Mouse (Mus musculus) heart, embryonic 11.5 days (tissue): Measurements from ENCODE around the gene Sdc4. TPM values are rescaled to one million over a fixed set of nuclear protein-coding genes. Genes with fewer than 3 reads are reported as not detected.

Experiments used
- ATAC-seq: fragments of 200-750 bp; cut with Nextera tagmentation; replicated peaks from 2 replicates; pipeline ENCODE4 v1.8.0; 2017; ENCODE audit warnings: moderate library complexity; ENCODE audit not compliant: insufficient number of reproducible peaks, low FRiP score, low TSS enrichment
- H3K27ac ChIP-seq: fragments of 300-500 bp; sonication (generic); 2 replicates; pipeline ENCODE4 v1.5.1; 2014; ENCODE audit warnings: mild to moderate bottlenecking, low read depth, low read length
- H3K27me3 ChIP-seq: fragments of 300-500 bp; sonication (generic); 2 replicates; pipeline ENCODE4 v1.6.1; 2014; ENCODE audit warnings: mild to moderate bottlenecking, low read length, mixed read lengths; ENCODE audit not compliant: control insufficient read depth, insufficient read depth
- H3K36me3 ChIP-seq: fragments of 300-500 bp; sonication (generic); 2 replicates; pipeline ENCODE4 v1.6.1; 2014; ENCODE audit warnings: mild to moderate bottlenecking, low read length, moderate library complexity, mixed read lengths; ENCODE audit not compliant: control insufficient read depth, insufficient read depth
- H3K4me1 ChIP-seq: fragments of 300-500 bp; sonication (generic); 2 replicates; pipeline ENCODE4 v1.6.1; 2014; ENCODE audit warnings: low read length; ENCODE audit not compliant: control insufficient read depth, insufficient read depth
- H3K4me2 ChIP-seq: fragments of 300-500 bp; sonication (generic); 2 replicates; pipeline ENCODE4 v1.6.1; 2014; ENCODE audit warnings: mild to moderate bottlenecking, moderate library complexity
- H3K4me3 ChIP-seq: fragments of 300-500 bp; sonication (generic); 2 replicates; pipeline ENCODE4 v1.5.1; 2014; ENCODE audit warnings: low read depth, low read length
- H3K9ac ChIP-seq: fragments of 300-500 bp; sonication (generic); 2 replicates; pipeline ENCODE4 v1.6.1; 2014; ENCODE audit warnings: mild to moderate bottlenecking, low read depth, low read length, moderate library complexity
- H3K9me3 ChIP-seq: fragments of 300-500 bp; sonication (generic); replicated peaks from 2 replicates; pipeline ENCODE4 v1.6.1; 2016; ENCODE audit warnings: low read length; ENCODE audit not compliant: control insufficient read depth
- WGBS: fragments of 180-500 bp; shearing (Covaris S2); extraction: QIAGEN DNeasy Blood & Tissue Kit; methylation state at CpG from one replicate; pipeline ENCODE4 v1.1.7; 2014; ENCODE audit not compliant: insufficient replicate concordance; 5-methylcytosine and 5-hydroxymethylcytosine counted together
- polyA plus RNA-seq: library from polyadenylated mRNA; unstranded; fragments of >200 nt; fragmentation: Nextera tagmentation; extraction: Ambion mirVana; gene quantifications from 2 replicates; pipeline ENCODE4 v1.2.1, GENCODE M21; 2014

The Sdc4 gene
- polyA plus RNA-seq, 1 experiment from 2014 or later = 34.6 TPM

DNA sequence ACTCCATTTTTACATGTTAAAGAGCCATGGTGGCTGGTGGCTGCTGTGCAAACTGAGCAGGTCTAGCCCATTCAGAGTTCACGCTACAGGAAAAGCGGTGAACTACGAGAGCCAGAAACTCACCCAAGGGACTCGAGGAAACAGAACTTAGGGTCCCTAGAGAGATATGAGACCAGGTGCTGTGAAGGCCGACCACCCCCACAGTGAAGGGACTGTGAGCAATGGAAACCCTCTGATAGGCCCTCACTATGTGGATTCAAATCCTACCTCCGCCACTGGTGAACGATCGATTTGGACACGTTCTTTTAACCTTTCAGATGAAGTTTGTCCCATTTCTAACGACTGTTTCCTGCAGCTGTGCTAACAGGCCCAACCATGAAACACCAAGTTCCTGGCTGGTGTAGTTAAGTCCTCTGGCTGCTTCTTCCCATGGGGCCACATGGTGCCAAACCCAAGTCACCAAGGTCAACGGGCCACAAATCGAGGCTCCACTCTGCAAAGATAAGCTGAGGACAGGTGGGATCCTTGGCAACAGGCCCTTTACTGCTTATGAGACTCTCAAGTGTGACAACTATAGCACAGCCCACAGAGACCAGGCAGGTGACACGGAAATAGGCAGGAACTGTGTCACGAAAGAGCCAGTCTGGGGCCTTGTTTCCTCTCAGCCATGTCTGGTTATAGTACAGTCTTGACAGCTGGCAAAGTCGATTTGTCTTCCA lies 20.9 kb downstream of the Sdc4 start:
- Histone ChIP-seq H3K4me2 (no peak overlapping the region), H3K4me1 (no peaks in the 10 kb centered on the region), H3K27me3 (0 out of 2 replicates have a peak, but pooled peaks cover 3% of the 10 kb centered on the region), H3K27ac (no peak overlapping the region), H3K9ac (no peak overlapping the region), H3K36me3 (0 out of 2 replicates have a peak, but pooled peaks cover 5% of the 10 kb centered on the region), H3K9me3 (no peaks in the 10 kb centered on the region), H3K4me3 (no peak overlapping the region)
- WGBS = 78% methylated on average over 15 of the region's 15 CpGs
- ATAC-seq = no peak

DNA sequence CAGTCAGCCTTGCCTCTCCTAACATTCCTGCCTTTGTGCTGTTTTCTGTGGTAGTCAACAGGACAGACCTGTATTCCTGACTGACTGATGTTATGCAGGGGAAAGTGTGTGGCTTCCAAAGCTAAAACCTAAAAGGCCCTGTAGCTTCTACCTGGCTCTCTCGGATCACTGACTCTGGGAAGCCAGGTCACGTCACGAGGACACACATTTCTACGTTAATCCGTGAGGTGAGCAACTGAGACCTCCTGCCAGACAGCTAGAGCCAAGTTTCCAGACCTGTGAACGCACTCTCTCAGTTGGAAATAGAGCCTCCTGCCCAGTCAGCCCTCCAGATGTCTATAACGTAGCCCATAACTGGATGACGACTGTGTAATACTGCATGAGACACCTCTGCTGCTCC lies 21.7 kb downstream of the Sdc4 start:
- H3K27ac ChIP-seq = no peak overlapping the region
- 0 out of 2 replicates have a peak, but pooled peaks cover 5% of the 10 kb centered on the region for H3K36me3 ChIP-seq
- no peaks in the 10 kb centered on the region for H3K9me3 ChIP-seq
- no peak for ATAC-seq
- no peak overlapping the region for H3K4me2 ChIP-seq
- H3K4me1 ChIP-seq = no peaks in the 10 kb centered on the region
- 0 out of 2 replicates have a peak, but pooled peaks cover 3% of the 10 kb centered on the region for H3K27me3 ChIP-seq
- H3K9ac ChIP-seq = no peak overlapping the region
- WGBS = 78% methylated on average over 8 of the region's 8 CpGs
- no peak overlapping the region for H3K4me3 ChIP-seq

DNA sequence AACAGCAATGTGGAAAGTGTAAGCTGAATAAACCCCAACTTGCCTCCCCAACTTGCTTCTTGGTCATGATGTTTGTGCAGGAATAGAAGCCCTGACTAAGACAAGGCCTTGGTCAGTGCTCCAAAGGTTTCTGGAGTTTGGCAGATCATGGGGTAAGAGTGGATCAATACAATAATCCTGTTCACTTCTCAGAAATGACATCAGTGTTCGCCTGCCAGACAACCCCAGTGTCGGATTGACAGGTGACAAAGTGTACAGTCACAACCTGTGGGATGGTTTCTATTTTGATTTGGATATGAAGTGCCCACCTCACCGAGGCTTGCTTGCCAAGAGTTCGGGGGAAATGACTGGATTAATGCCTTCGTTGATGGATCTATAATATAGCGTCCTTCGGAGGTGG lies 22.4 kb downstream of the Sdc4 start:
- H3K27me3 ChIP-seq = 0 out of 2 replicates have a peak, but pooled peaks cover 3% of the 10 kb centered on the region
- H3K4me3 ChIP-seq = no peak overlapping the region
- H3K36me3 ChIP-seq = 0 out of 2 replicates have a peak, but pooled peaks cover 3% of the 10 kb centered on the region
- H3K4me1 ChIP-seq = no peaks in the 10 kb centered on the region
- H3K27ac ChIP-seq = no peak overlapping the region
- 80% methylated on average over 7 of the region's 7 CpGs for WGBS
- ATAC-seq = no peak
- H3K9ac ChIP-seq = no peak overlapping the region
- no peak overlapping the region for H3K4me2 ChIP-seq
- no peaks in the 10 kb centered on the region for H3K9me3 ChIP-seq

DNA sequence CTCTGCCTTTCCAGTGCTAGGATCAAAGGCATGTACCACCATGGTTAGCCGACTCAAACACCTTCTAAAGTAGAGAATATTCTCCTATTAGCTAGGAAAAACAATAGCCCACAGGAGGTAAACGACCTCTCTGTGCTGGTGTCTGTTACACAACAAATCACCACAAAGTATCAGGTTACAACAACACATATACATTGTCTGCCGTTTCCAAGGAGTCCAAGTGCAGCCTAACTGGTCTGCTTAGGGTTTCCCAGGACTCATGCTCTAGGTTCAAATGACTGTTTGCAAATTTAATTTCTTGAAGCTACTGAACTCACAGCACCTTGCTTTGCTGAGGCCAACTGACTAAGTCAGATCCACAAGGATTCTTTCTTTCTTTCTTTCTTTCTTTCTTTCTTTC lies 24.2 kb downstream of the Sdc4 start:
- Histone ChIP-seq H3K4me3 (no peak overlapping the region), H3K9me3 (no peaks in the 10 kb centered on the region), H3K4me1 (no peaks in the 10 kb centered on the region), H3K27ac (no peak overlapping the region), H3K27me3 (peaks cover 11% of the 10 kb centered on the region), H3K36me3 (0 out of 2 replicates have a peak, but pooled peaks cover 3% of the 10 kb centered on the region), H3K9ac (no peak overlapping the region), H3K4me2 (no peak overlapping the region)
- WGBS = 11% methylated on average over 3 of the region's 3 CpGs
- no peak for ATAC-seq

DNA sequence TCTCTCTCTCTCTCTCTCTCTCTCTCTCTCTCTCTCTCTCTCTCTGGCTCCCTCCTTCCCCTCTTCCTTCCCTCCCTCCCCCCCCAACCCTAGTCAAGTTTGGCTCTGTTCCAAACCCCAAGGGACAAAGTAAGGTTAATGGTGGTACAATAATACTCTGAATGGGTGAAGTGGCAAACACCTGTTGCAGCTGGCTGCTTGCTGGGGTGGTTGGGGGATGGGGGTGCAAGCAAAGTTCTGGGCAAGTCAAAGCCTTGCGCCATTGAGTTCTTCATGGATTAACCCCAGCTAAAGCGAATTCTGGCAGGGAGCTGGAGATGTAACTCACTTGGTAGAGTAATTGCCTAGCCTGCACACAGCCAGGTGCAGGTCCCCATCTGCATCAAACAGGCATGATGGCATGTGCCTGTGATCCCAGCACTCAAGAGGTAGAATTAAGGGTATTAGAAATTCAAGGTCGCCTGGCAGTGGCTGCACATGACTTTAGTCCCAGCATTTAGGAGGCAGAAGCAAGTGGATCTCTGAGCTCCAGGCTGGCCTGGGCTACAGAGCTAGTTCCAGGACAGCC lies 25.3 kb downstream of the Sdc4 start:
- Histone ChIP-seq H3K27me3 (peaks cover 19% of the 10 kb centered on the region), H3K36me3 (no peaks in the 10 kb centered on the region), H3K27ac (no peak overlapping the region), H3K4me2 (no peak overlapping the region), H3K4me3 (no peak overlapping the region), H3K9ac (no peak overlapping the region), H3K4me1 (no peaks in the 10 kb centered on the region), H3K9me3 (no peaks in the 10 kb centered on the region)
- ATAC-seq = no peak
- WGBS = 26% methylated on average over 3 of the region's 3 CpGs

DNA sequence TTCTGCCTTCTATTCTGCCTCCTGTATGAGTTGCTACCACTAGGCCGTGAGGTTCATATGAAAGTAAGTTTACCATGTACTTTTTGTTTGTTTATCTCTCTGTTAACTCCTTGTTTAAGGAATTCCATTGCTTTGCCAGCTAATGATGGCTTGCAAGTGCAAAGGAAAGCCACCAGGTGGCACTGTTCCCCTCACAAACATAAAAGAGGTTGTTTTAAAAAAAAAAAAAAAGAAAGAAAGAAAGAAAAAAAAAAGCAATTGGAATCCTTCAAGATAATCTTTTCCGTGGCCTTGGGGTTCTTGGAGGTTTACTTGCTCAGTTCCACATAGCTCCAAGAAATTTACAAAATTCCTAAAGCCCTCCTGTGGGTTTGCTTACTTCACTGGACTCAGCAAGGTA lies 26.5 kb downstream of the Sdc4 start:
- no peak overlapping the region for H3K4me2 ChIP-seq
- H3K9me3 ChIP-seq = no peaks in the 10 kb centered on the region
- no peak overlapping the region for H3K27ac ChIP-seq
- H3K36me3 ChIP-seq = no peaks in the 10 kb centered on the region
- no peak for ATAC-seq
- H3K27me3 ChIP-seq = peaks cover 19% of the 10 kb centered on the region
- H3K4me1 ChIP-seq = no peaks in the 10 kb centered on the region
- 0% methylated on average over 2 of the region's 2 CpGs for WGBS
- H3K4me3 ChIP-seq = no peak overlapping the region
- H3K9ac ChIP-seq = no peak overlapping the region

DNA sequence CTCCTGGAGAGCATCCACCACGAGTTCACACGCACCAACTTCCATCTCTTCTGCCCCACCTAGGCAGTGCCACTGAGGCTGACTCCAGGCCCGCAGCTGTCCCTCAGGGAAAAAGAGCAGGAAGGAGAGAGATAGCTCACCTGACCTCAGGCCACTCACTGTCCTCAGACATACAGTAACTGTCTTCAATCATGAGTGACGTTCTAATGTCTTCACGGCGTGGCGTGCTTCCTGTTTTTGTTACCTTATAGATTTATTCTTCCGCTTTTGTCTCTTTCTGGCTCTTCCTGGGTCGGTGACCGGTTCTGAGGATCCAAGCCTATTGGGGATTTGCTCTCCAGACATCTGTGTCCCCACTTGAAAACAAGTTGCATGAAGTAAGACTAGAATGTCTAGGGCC lies 29.1 kb downstream of the Sdc4 start:
- ATAC-seq = no peak
- H3K4me2 ChIP-seq = peak overlapping the region; percentile 55
- H3K9ac ChIP-seq = peak overlapping the region; percentile 43
- H3K27me3 ChIP-seq = peaks cover 34% of the 10 kb centered on the region
- peak overlapping the region; percentile 25 for H3K4me3 ChIP-seq
- WGBS = 54% methylated on average over 10 of the region's 10 CpGs
- H3K27ac ChIP-seq = no peak overlapping the region
- no peaks in the 10 kb centered on the region for H3K36me3 ChIP-seq
- H3K9me3 ChIP-seq = no peaks in the 10 kb centered on the region
- no peaks in the 10 kb centered on the region for H3K4me1 ChIP-seq

DNA sequence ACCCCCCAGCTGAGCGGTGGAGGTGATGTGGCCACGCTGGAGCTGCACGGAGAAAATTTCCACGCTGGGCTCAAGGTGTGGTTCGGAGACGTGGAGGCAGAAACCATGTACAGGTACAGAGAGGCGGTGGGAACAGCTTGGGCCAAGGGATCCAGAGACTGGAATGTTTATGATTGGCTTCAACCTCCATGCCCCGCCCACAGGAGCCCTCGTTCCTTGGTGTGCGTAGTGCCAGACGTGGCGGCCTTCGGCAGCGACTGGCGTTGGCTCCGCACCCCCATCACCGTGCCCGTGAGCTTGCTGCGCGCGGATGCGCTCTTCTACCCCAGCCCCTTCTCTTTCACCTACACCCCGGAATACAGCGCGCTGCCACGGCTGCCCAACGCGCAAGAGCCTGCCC lies 29.5 kb downstream of the Sdc4 start:
- Histone ChIP-seq H3K4me3 (peak overlapping the region; percentile 25), H3K9me3 (no peaks in the 10 kb centered on the region), H3K36me3 (no peaks in the 10 kb centered on the region), H3K4me2 (peak overlapping the region; percentile 55), H3K4me1 (no peaks in the 10 kb centered on the region), H3K27me3 (peaks cover 38% of the 10 kb centered on the region), H3K27ac (no peak overlapping the region), H3K9ac (peak overlapping the region; percentile 43)
- WGBS = 15% methylated on average over 28 of the region's 28 CpGs
- ATAC-seq = no peak
